21 mouse cellular contexts compared by ENCODE assay signal in genomic region chr12:35641741-35642140, GRCm38 (mm10).
A peak's percentile ranks its signal among the peaks of the same experiment; 100 is the strongest.
DNase-seq lines count a peak whose midpoint lies in the region; ATAC-seq and TF ChIP-seq lines count a peak whose summit lies in the region.
"Had no signal": no experiment of that assay in that cellular context is flagged by ENCODE, and none has a peak within 500 bp of the region (broad histone marks: within the 10 kb centered on the region; RNA-seq: fewer than 3 reads in every experiment).

No protein-coding gene starts in this region.

- H3K4me1 ChIP-seq in ES-Bruce4 (ENCODE audit: control insufficient read depth, insufficient read depth, low read length) = no peaks in the 10 kb centered on the region
- H3K4me1 ChIP-seq: embryonic facial prominence, embryonic 10.5 days; embryonic facial prominence, embryonic 12.5 days; forebrain, embryonic 12.5 days; forebrain, embryonic 15.5 days had no signal

- H3K27me3 ChIP-seq in ES-Bruce4 (ENCODE audit: control insufficient read depth, insufficient read depth, low read length, poor library complexity, severe bottlenecking) = no peaks in the 10 kb centered on the region
- H3K27me3 ChIP-seq: embryonic facial prominence, embryonic 12.5 days; forebrain, embryonic 12.5 days; forebrain, embryonic 15.5 days; Patski had no signal

- peak; percentile 63 for DNase-seq in ES-CJ7 (ENCODE audit: low read depth, low spot score)
- DNase-seq in R1 (ENCODE audit: low read depth, low spot score) = peak; percentile 48
- DNase-seq in lung, postnatal 36 days = no peak
- no peak for DNase-seq in right cerebral cortex, postnatal 36 days (ENCODE audit: low spot score in 2 of 2)
- DNase-seq: adrenal gland, adult 8-10 months; adrenal gland, postnatal 14 days; adrenal gland, postnatal 36 days; cerebellum, adult 11 months; cerebellum, adult 18-20 months; cerebellum, adult 8-10 months; cerebellum, adult 9-11 months; cerebellum, postnatal 25 days; forebrain, postnatal 0 days had no signal

- peak; percentile 59; the same call in 1 of the 2 replicates for TF ChIP-seq EP300 in ES-Bruce4 (IDR thresholded peaks at IDR 0.05; ENCODE audit: insufficient read depth, low read depth, low read length)

- ATAC-seq in cerebellum, adult (ENCODE audit: insufficient number of reproducible peaks, low FRiP score, low TSS enrichment) = no peak
- ATAC-seq: forebrain, embryonic 15.5 days; forebrain, postnatal 0 days; Patski had no signal

- no peaks in the 10 kb centered on the region for H3K36me3 ChIP-seq in ES-Bruce4 (ENCODE audit: control insufficient read depth, insufficient read depth, low read length, poor library complexity, severe bottlenecking)
- H3K36me3 ChIP-seq: embryonic facial prominence, embryonic 10.5 days; embryonic facial prominence, embryonic 12.5 days; forebrain, embryonic 12.5 days; forebrain, embryonic 15.5 days; G1E had no signal

- no peaks in the 10 kb centered on the region for H3K9me3 ChIP-seq in ES-Bruce4 (replicated peaks; ENCODE audit: control insufficient read depth, insufficient read depth, low read length, poor library complexity, severe bottlenecking)
- H3K9me3 ChIP-seq: embryonic facial prominence, embryonic 10.5 days; embryonic facial prominence, embryonic 12.5 days; forebrain, embryonic 12.5 days; forebrain, embryonic 15.5 days had no signal

- H3K27ac ChIP-seq in ES-Bruce4 (ENCODE audit: insufficient read depth, low read length) = peak overlapping the region; percentile 35; the same call in 1 of the 2 replicates
- H3K27ac ChIP-seq: embryonic facial prominence, embryonic 10.5 days; embryonic facial prominence, embryonic 12.5 days; forebrain, embryonic 12.5 days; forebrain, embryonic 15.5 days had no signal

- no peak overlapping the region for H3K9ac ChIP-seq in ES-Bruce4 (ENCODE audit: low read depth, poor library complexity, severe bottlenecking)
- H3K9ac ChIP-seq: embryonic facial prominence, embryonic 12.5 days; forebrain, embryonic 12.5 days; forebrain, embryonic 15.5 days; forebrain, postnatal 0 days had no signal

- TF ChIP-seq POLR2A in ES-Bruce4 (IDR thresholded peaks at IDR 0.05; ENCODE audit: insufficient read depth, low read length) = no peak

- no peak overlapping the region for H3K4me3 ChIP-seq in ES-Bruce4 (ENCODE audit: low read depth, low read length)
- H3K4me3 ChIP-seq: embryonic facial prominence, embryonic 10.5 days; embryonic facial prominence, embryonic 12.5 days; forebrain, embryonic 12.5 days; forebrain, embryonic 15.5 days had no signal

- TF ChIP-seq CTCF in ES-Bruce4 (IDR thresholded peaks at IDR 0.05; ENCODE audit: low read depth, low read length) = no peak

Comparison
In these comparisons a context has a peak if more than half of its experiments do, and no peak if none do; other contexts are left out.
1. DNase-seq: peak in ES-CJ7 (single experiment) and R1 (single experiment); none in lung, postnatal 36 days (single experiment) and right cerebral cortex, postnatal 36 days (0 of 2).